Mouse (Mus musculus) embryo, embryonic 10 days (tissue): Measurements from ENCODE around the gene Gm21970.

Experiments
- DNase-seq: peaks from one replicate; pipeline ENCODE4 v3.0.0-alpha.2; 2015; ENCODE audit warnings: low spot score

The Gm21970 gene

DNA sequence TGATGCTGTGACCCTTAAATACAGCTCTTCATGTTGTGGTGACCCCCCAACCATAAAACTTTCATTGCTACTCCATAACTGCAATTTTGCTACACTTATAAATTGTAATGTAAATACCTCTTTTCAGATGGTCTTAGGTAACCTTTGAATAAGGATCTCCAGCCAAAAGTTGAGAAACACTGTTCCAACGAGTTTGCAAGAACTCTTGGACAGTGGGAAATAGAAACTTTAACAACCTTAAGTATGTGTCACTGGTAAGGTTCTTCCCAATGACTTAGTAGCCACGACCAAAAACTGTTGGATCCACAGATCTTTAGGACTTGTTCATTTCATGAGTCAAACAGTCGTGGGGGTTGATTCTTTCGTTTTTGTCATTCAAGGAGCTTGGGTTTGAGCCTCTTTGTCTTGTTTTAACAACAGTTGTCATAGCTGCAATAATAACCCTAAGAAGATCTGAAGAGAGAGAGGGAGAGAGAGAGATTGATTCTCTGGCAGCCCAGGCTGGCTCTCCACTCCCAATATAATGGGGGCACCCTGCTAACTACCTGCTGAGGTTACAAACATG lies 72.4 kb downstream of the Gm21970 start:
- DNase-seq = no peak

DNA sequence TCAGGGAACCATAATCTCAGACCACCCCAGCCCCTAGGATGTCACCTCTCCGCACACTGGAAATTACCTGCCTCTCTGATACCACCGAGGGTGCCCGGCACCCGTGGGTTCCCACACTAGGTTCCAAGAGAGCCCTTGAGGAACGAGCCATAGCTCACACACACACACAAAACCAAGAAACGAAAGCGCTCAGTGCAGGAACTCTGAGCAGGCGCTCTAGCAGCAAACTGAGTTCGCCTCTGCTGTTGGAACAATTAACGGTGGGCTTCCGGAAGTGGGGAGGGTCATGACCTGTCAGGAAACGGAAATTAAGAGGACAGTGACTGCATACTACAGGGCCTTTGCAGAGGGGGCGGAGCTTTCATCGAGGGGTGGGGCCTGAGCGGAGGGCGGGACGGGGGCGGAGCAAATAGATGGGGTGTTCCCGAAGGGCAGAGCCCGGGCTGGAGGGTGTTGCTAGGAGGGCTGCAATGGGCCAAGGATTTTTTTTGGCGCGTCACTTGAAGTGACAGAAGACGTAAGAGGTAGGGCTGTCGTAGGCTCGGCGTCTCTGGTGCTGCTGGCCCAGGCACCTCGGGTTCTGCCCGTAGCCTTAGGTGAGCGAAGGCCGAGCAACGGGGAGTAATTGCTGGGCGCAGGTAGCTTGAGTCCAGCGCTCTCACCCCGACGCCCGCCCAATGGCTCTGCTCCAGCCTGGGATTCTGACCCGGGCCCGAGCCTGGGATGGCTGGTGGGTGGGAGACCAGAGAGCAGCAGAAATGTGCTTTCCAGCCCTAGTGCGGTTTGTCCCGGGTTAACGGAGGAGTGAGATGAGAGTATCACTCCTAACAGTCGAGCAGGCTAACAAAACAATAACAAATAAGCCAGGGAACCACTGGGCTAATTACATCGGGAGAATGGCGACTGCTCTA lies 73.3 kb downstream of the Gm21970 start:
- peak; percentile 93 for DNase-seq

DNA sequence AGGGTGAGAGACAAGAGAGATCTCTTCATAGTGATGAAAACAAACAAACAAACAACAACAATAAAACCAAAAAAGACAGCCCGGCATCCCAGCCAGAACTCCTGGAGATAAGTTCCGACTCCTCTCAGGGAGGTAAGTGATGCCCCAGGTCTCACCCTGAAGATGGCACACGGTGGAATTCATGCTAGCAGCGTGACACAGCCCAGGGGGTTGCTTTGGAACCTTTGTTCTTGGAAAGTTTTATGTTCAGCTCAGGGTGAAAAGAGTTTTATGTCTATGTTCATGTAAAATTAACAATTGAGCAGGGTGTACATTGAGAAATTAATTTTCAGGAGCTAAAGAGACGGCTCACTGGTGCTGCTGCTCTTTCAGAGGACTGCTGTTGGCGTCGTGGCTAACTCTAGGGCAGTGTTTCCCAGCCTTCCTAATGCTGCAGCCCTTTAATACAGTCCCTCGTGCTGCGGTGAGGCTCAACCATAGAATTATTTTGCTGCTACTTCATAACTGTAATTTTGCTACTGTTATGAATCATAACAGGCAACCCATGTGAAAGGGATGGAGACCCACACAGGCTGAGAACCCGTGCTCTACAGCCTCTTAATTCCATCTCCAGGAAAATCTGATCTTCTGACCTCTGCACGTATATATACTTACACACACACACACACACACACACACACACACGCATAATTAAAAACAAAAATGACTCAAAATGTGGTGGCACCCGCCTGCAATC lies 74.2 kb downstream of the Gm21970 start:
- DNase-seq = no peak

DNA sequence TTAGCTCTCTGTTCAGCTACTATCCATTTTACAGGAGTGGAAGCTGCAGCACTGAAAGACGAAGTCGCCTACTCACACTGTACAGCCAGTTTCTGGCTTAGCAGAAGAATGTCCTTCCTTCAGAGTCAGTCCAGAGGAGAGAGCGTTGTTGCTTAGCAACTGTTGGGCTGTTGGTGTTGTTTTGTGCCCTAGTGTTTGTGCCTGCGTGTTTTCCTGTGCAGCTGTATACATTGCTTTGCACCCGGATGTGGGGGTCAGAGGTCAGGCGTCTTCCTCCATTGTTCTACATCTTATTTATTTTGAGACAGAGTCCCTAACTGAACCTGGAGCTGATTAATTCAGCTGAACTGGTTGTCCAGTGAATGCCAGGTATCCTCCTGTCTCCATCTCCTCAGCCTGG lies 75.0 kb downstream of the Gm21970 start:
- DNase-seq = peak; percentile 63
